Mouse (Mus musculus) right cerebral cortex, postnatal 10 days (tissue): ENCODE results near the gene Tspyl4.

Experiments
- DNase-seq, 2 experiments: peaks; one replicate each; pipeline ENCODE4 v3.0.0; 2021; ENCODE audit warnings: low spot score in 2 of 2

Gene Tspyl4

DNA sequence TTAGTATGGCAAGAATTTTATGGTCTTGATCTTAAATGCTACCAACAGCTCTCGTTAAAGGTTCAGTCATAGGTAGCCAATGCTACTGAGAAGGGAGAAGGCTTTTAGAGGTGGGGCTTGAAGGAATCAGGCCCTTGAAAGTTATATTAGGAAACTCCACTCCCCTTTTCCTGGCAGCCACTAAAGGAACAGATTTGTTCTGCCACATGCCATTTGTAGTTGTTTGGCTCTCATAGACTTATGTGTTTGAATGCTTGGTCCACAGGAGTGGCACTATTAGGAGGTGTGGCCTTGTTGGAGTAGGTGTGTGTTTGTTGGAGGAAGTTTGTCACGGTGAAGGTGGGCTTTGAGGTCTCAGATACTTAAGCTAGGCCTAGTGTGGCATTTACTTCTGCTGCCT, 23.6 kb downstream of the Tspyl4 start:
- DNase-seq, result no peak

DNA sequence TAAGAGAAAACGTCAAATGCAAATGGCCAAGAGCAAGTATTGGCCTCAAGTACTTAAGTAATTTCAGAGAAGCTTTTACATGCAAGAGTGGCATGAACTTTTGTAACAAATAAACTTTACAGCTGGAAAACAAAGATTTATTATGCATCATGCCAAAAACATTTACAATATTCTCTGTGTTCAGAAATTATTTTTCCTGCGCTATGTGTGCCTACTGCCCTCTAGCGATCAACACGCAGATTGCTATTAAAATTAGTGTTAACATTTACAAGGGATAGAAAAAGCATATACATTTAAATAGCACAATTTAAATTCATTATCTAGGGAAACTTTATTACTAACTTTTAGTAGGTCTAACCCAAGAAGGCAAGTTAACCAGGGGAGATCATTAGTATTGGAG, 29.5 kb downstream of the Tspyl4 start:
- no peak for DNase-seq

DNA sequence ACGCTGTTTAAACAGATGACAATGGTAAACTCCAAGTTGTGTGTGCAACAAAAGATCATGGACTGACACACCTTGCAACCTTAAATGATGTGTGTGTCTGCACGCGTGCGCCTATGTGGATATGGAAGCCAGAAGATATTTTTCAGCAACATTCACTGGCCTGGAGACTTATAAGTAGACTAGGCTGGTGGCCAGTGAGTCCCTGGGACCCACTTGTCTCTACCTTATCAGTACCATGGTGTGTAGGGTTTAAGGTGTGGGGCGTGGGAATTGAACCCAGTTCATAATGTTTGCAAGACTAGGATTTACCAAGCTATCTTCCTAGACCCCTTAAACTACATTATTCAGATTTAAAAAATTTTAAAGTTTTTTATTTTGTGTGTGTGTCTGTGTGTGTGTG, 29.9 kb downstream of the Tspyl4 start:
- DNase-seq, result no peak

DNA sequence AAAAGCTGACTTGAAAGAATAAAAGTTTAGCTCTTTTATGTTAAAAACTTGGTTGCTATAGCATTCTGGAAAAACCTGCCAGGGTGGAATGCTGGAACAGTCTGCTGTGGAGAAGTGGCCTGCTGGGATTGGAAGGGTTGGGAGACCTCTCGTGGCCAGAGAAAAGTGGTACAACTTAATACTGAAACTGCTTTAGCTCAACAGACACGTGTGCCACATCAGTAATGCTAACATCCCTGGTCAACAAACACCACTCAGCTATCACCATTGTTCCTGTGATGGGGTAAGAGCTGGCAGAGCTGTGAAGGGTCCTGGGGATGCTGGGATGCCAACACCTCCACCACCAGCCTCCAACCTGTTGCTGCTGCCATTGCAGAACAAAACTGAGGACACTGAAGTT, 31.1 kb downstream of the Tspyl4 start:
- DNase-seq, result peak; percentile 73 to 80

DNA sequence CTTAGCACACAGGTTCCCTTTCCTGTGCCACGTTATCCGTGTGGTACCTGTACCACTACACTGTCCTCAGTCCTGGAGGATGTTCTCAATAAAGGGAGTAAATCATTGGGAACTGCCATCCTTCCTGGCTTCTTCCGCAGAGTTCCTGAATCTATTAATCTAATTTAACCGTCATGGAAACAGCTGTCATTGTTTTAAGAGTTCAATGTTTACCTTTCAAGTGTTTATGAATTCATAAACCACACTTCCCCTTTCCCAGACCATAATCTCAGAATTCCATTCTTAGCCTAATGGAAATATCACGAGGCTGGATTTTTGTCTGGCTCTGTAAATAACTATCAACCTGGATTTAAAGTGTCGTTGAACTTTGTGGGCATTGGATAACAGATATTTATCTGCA, 43.8 kb downstream of the Tspyl4 start:
- DNase-seq, result no peak

DNA sequence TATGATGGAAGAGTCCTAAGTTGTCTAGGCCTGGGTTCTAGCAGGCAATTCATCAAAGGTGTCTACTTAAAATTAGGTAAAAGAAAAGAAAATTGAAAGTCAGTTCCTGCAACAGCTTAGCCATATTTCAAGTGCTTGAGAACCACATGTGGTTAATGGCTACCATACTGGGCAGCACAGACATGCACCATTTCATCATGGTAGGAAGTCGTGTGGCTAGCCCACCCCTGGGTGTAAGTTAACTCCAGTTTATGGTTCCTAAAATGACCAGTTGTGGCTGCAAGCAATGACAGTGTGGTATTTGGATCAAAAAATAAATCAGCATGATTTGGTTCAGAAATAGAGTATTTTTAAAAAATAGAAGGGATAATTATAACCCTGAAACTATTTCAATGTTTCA, 44.6 kb downstream of the Tspyl4 start:
- DNase-seq, result no peak
